Mouse (Mus musculus): Measurements from ENCODE around the gene Cdk5rap1. TPM values are rescaled to one million over a fixed set of nuclear protein-coding genes. Genes with fewer than 3 reads are reported as not detected.
A peak's percentile ranks its signal among the peaks of the same experiment; 100 is the strongest.

The Cdk5rap1 gene
- 10 to 100 TPM; 23.1 to 25.6 TPM for total RNA-seq (2021)

- intact Hi-C loops (cut with DNase I): no loop called here
- DNase-seq (ENCODE audit: low spot score): no peak
Measured at GRCm38 (mm10) chr2:154372842-154373500, at the start of gene Cdk5rap1. Gene Cdk5rap1, minus strand, starts transcription at chr2:154373010.

- no peak for DNase-seq (ENCODE audit: low spot score)
- intact Hi-C loops (cut with DNase I): no loop called here
Measured at GRCm38 (mm10) chr2:154422181-154422580, 49.4 kb upstream of the Cdk5rap1 start.

GRCm38 (mm10) chr2:154420942-154421731 is 48.3 kb upstream of the Cdk5rap1 start:
- intact Hi-C loops (cut with DNase I): no loop called here
- DNase-seq (ENCODE audit: low spot score): no peak

- DNase-seq (ENCODE audit: low spot score): no peak
- intact Hi-C loops (cut with DNase I): no loop called here
Measured at GRCm38 (mm10) chr2:154419631-154420515, 47.1 kb upstream of the Cdk5rap1 start.

GRCm38 (mm10) chr2:154418001-154418400 is 45.2 kb upstream of the Cdk5rap1 start:
- intact Hi-C loops (cut with DNase I): no loop called here
- DNase-seq (ENCODE audit: low spot score): no peak

GRCm38 (mm10) chr2:154417107-154417506 is 44.3 kb upstream of the Cdk5rap1 start:
- no peak for DNase-seq (ENCODE audit: low spot score)
- intact Hi-C loops (cut with DNase I): loop anchor here (1.0 to 2.0 kb wide), 2 partner anchors 122 to 196 kb away; partner anchors contain the start of genes 4930519P11Rik and Zfp341

- DNase-seq (ENCODE audit: low spot score): no peak
- intact Hi-C loops (cut with DNase I): loop anchor here (5.0 kb wide), 1 partner anchor 530 kb away; no protein-coding TSS in a partner anchor
Measured at GRCm38 (mm10) chr2:154412018-154412666, 39.3 kb upstream of the Cdk5rap1 start.

GRCm38 (mm10) chr2:154410355-154410754 is 37.5 kb upstream of the Cdk5rap1 start:
- peak; percentile 32 for DNase-seq (ENCODE audit: low spot score)
- intact Hi-C loops (cut with DNase I): loop anchor here (5.0 kb wide), 1 partner anchor 532 kb away; no protein-coding TSS in a partner anchor

- peak; percentile 79 for DNase-seq (ENCODE audit: low spot score)
- intact Hi-C loops (cut with DNase I): loop anchor here (2.0 kb wide), 1 partner anchor 33 kb away; no protein-coding TSS in a partner anchor
Measured at GRCm38 (mm10) chr2:154407643-154408445, 35.0 kb upstream of the Cdk5rap1 start, which contains the start of gene Snta1. Gene Snta1, minus strand, starts transcription at chr2:154408099.

GRCm38 (mm10) chr2:154407063-154407642 is 34.3 kb upstream of the Cdk5rap1 start:
- DNase-seq (ENCODE audit: low spot score): no peak
- intact Hi-C loops (cut with DNase I): loop anchor here (2.0 kb wide), 1 partner anchor 32 kb away; no protein-coding TSS in a partner anchor

- intact Hi-C loops (cut with DNase I): no loop called here
- DNase-seq (ENCODE audit: low spot score): no peak
Measured at GRCm38 (mm10) chr2:154405447-154405994, 32.7 kb upstream of the Cdk5rap1 start.

- intact Hi-C loops (cut with DNase I): no loop called here
- DNase-seq (ENCODE audit: low spot score): peak; percentile 43
Measured at GRCm38 (mm10) chr2:154402811-154403210, 30.0 kb upstream of the Cdk5rap1 start.

- DNase-seq (ENCODE audit: low spot score): no peak
- intact Hi-C loops (cut with DNase I): no loop called here
Measured at GRCm38 (mm10) chr2:154401976-154402375, 29.2 kb upstream of the Cdk5rap1 start.

GRCm38 (mm10) chr2:154399325-154399724 is 26.5 kb upstream of the Cdk5rap1 start:
- no peak for DNase-seq (ENCODE audit: low spot score)
- intact Hi-C loops (cut with DNase I): no loop called here

- no peak for DNase-seq (ENCODE audit: low spot score)
- intact Hi-C loops (cut with DNase I): no loop called here
Measured at GRCm38 (mm10) chr2:154398267-154398666, 25.5 kb upstream of the Cdk5rap1 start.

GRCm38 (mm10) chr2:154396529-154396928 is 23.7 kb upstream of the Cdk5rap1 start:
- no peak for DNase-seq (ENCODE audit: low spot score)
- intact Hi-C loops (cut with DNase I): no loop called here

GRCm38 (mm10) chr2:154394602-154395001 is 21.8 kb upstream of the Cdk5rap1 start:
- intact Hi-C loops (cut with DNase I): no loop called here
- no peak for DNase-seq (ENCODE audit: low spot score)

All from heart, postnatal 25 days (tissue).